Mouse (Mus musculus) myocyte (in vitro differentiated cells): Measurements from ENCODE around the gene Cd300lf. TPM values are rescaled to one million over a fixed set of nuclear protein-coding genes. Genes with fewer than 3 reads are reported as not detected.

Source experiments
- H3K27me3 ChIP-seq: one replicate; pipeline ENCODE4 v1.6.1; 2011; ENCODE audit not compliant: control insufficient read depth, insufficient read depth, insufficient read length
- H3K36me3 ChIP-seq: one replicate; pipeline ENCODE4 v1.6.1; 2011; ENCODE audit not compliant: control insufficient read depth, insufficient read depth
- H3K4me2 ChIP-seq: one replicate; pipeline ENCODE4 v1.6.1; 2011; ENCODE audit warnings: low read depth, control low read depth
- H3K4me3 ChIP-seq: one replicate; pipeline ENCODE4 v1.5.1; 2011; ENCODE audit warnings: mild to moderate bottlenecking, control low read depth, moderate library complexity
- H3K79me2 ChIP-seq: one replicate; pipeline ENCODE4 v1.6.1; 2011; ENCODE audit not compliant: control insufficient read depth, insufficient read depth
- H3ac ChIP-seq: one replicate; pipeline ENCODE4 v1.6.1; 2011; ENCODE audit not compliant: control insufficient read depth, insufficient read length
- CEBPB ChIP-seq: IDR thresholded peaks from 2 replicates; pipeline ENCODE4 v1.6.1; 2011; ENCODE audit warnings: mild to moderate bottlenecking, moderate library complexity; ENCODE audit not compliant: poor library complexity, insufficient read depth, severe bottlenecking
- E2F4 ChIP-seq: IDR thresholded peaks from one replicate; pipeline ENCODE4 v1.6.1; 2011; ENCODE audit warnings: mild to moderate bottlenecking, control low read depth, moderate library complexity; ENCODE audit not compliant: insufficient read depth
- MAX ChIP-seq: IDR thresholded peaks from one replicate; pipeline ENCODE4 v1.6.1; 2011; ENCODE audit warnings: low read depth, mild to moderate bottlenecking, control low read depth
- MYOD1 ChIP-seq, 3 experiments: IDR thresholded peaks; one replicate each; pipeline ENCODE4 v1.6.1; 2011; ENCODE audit warnings: control low read depth in 2 of 3, low read depth in 2 of 3, mild to moderate bottlenecking in 2 of 3, moderate library complexity in 1 of 3; ENCODE audit not compliant: insufficient read length in 2 of 3, control insufficient read depth in 1 of 3
- MYOG ChIP-seq, 3 experiments: IDR thresholded peaks; one replicate each; pipeline ENCODE4 v1.6.1; 2011; ENCODE audit warnings: control low read depth in 2 of 3, low read depth in 2 of 3, mild to moderate bottlenecking in 2 of 3; ENCODE audit not compliant: insufficient read length in 2 of 3, control insufficient read depth in 1 of 3, insufficient read depth in 1 of 3
- POLR2A ChIP-seq: IDR thresholded peaks from one replicate; pipeline ENCODE4 v1.6.1; 2011; ENCODE audit warnings: low read depth, mild to moderate bottlenecking, control low read depth, moderate library complexity; ENCODE audit not compliant: insufficient read length
- POLR2AphosphoS2 ChIP-seq: IDR thresholded peaks from one replicate; pipeline ENCODE4 v1.6.1; 2011; ENCODE audit warnings: low read depth, control low read depth; ENCODE audit not compliant: insufficient read length
- REST ChIP-seq: IDR thresholded peaks from one replicate; pipeline ENCODE4 v1.6.1; 2011; ENCODE audit warnings: mild to moderate bottlenecking, control low read depth, moderate library complexity; ENCODE audit not compliant: insufficient read depth, insufficient read length
- SRF ChIP-seq: IDR thresholded peaks from one replicate; pipeline ENCODE4 v1.6.1; 2011; ENCODE audit warnings: low read depth; ENCODE audit not compliant: control insufficient read depth, insufficient read length
- TCF12 ChIP-seq: IDR thresholded peaks from one replicate; pipeline ENCODE4 v1.6.1; 2011; ENCODE audit warnings: mild to moderate bottlenecking, control low read depth; ENCODE audit not compliant: poor library complexity, insufficient read depth, severe bottlenecking
- TCF3 ChIP-seq: IDR thresholded peaks from one replicate; pipeline ENCODE4 v1.6.1; 2011; ENCODE audit warnings: low read depth, control low read depth; ENCODE audit not compliant: insufficient read length
- USF1 ChIP-seq: IDR thresholded peaks from one replicate; pipeline ENCODE4 v1.6.1; 2011; ENCODE audit warnings: low read depth, mild to moderate bottlenecking, control low read depth, moderate library complexity
- polyA plus RNA-seq: library from polyadenylated mRNA; unstranded; fragments of >200 nt; fragmentation: generic; extraction: Trizol; gene quantifications from one replicate; pipeline ENCODE4 v1.2.1, GENCODE M21; 2012; ENCODE audit warnings: missing spikeins

Cd300lf gene
- polyA plus RNA-seq, 1 experiment = not detected

- Histone ChIP-seq H3K4me2 (no peak overlapping the region), H3K79me2 (peaks cover 8% of the 10 kb centered on the region), H3K27me3 (no peaks in the 10 kb centered on the region), H3K36me3 (no peaks in the 10 kb centered on the region), H3K4me3 (no peak overlapping the region), H3ac (no peak overlapping the region)
- TF ChIP-seq MAX = no peak
- TF ChIP-seq USF1 = no peak
- TF ChIP-seq TCF3 = no peak
- no peak for TF ChIP-seq POLR2A
- no peak for TF ChIP-seq TCF12
- TF ChIP-seq SRF = no peak
- no peak for TF ChIP-seq CEBPB
- no peak for TF ChIP-seq POLR2AphosphoS2
- no peak for TF ChIP-seq REST
- no peak for TF ChIP-seq E2F4
- TF ChIP-seq MYOD1 (IDR thresholded peaks at IDR 0.05; ENCODE audit: control insufficient read depth in 1 of 3, insufficient read length in 2 of 3, low read depth in 2 of 3) = no peak
- TF ChIP-seq MYOG (IDR thresholded peaks at IDR 0.05; ENCODE audit: control insufficient read depth in 1 of 3, insufficient read depth in 1 of 3, insufficient read length in 2 of 3, low read depth in 2 of 3) = no peak
These were observed 35.6 kb upstream of the Cd300lf start for GRCm38 (mm10) chr11:115169430-115169829.

- no peak overlapping the region for H3ac ChIP-seq
- H3K4me3 ChIP-seq = no peak overlapping the region
- TF ChIP-seq CEBPB (no peak), MAX (no peak), USF1 (no peak), REST (no peak), MYOD1 (IDR thresholded peaks at IDR 0.05; ENCODE audit: control insufficient read depth in 1 of 3, insufficient read length in 2 of 3, low read depth in 2 of 3) (no peak), E2F4 (no peak), POLR2AphosphoS2 (no peak), TCF3 (no peak), TCF12 (no peak), SRF (no peak), MYOG (IDR thresholded peaks at IDR 0.05; ENCODE audit: control insufficient read depth in 1 of 3, insufficient read depth in 1 of 3, insufficient read length in 2 of 3, low read depth in 2 of 3) (no peak), POLR2A (no peak)
- H3K27me3 ChIP-seq = no peaks in the 10 kb centered on the region
- H3K4me2 ChIP-seq = no peak overlapping the region
- peaks cover 8% of the 10 kb centered on the region for H3K79me2 ChIP-seq
- H3K36me3 ChIP-seq = no peaks in the 10 kb centered on the region
These were observed 33.9 kb upstream of the Cd300lf start for GRCm38 (mm10) chr11:115167631-115168249.

- H3K27me3 ChIP-seq = no peaks in the 10 kb centered on the region
- H3ac ChIP-seq = no peak overlapping the region
- H3K79me2 ChIP-seq = peaks cover 8% of the 10 kb centered on the region
- no peak overlapping the region for H3K4me3 ChIP-seq
- H3K4me2 ChIP-seq = no peak overlapping the region
- no peaks in the 10 kb centered on the region for H3K36me3 ChIP-seq
- TF ChIP-seq USF1 (no peak), MYOD1 (IDR thresholded peaks at IDR 0.05; ENCODE audit: control insufficient read depth in 1 of 3, insufficient read length in 2 of 3, low read depth in 2 of 3) (no peak), MYOG (IDR thresholded peaks at IDR 0.05; ENCODE audit: control insufficient read depth in 1 of 3, insufficient read depth in 1 of 3, insufficient read length in 2 of 3, low read depth in 2 of 3) (no peak), TCF3 (no peak), POLR2AphosphoS2 (no peak)
These were observed 33.0 kb upstream of the Cd300lf start for GRCm38 (mm10) chr11:115166776-115167175.

GRCm38 (mm10) chr11:115164976-115165374 lies 31.2 kb upstream of the Cd300lf start:
- TF ChIP-seq TCF3 = no peak
- peak; percentile 37 for TF ChIP-seq POLR2A
- TF ChIP-seq MYOD1 (IDR thresholded peaks at IDR 0.05; ENCODE audit: control insufficient read depth in 1 of 3, insufficient read length in 2 of 3, low read depth in 2 of 3) = no peak
- H3K36me3 ChIP-seq = no peaks in the 10 kb centered on the region

GRCm38 (mm10) chr11:115164341-115164975 lies 30.7 kb upstream of the Cd300lf start:
- Histone ChIP-seq H3K79me2 (peaks cover 8% of the 10 kb centered on the region), H3K4me2 (peak overlapping the region; percentile 95), H3K36me3 (no peaks in the 10 kb centered on the region), H3ac (peak overlapping the region; percentile 12), H3K27me3 (no peaks in the 10 kb centered on the region), H3K4me3 (peak overlapping the region; percentile 67)
- TF ChIP-seq MAX (no peak), MYOG (IDR thresholded peaks at IDR 0.05; ENCODE audit: control insufficient read depth in 1 of 3, insufficient read depth in 1 of 3, insufficient read length in 2 of 3, low read depth in 2 of 3) (no peak), TCF3 (no peak), MYOD1 (IDR thresholded peaks at IDR 0.05; ENCODE audit: control insufficient read depth in 1 of 3, insufficient read length in 2 of 3, low read depth in 2 of 3) (no peak), POLR2A (no peak), POLR2AphosphoS2 (no peak), USF1 (no peak), SRF (no peak), REST (no peak), E2F4 (no peak), CEBPB (no peak), TCF12 (no peak)

More at GRCm38 (mm10) chr11:115164976-115165374, 31.2 kb upstream of the Cd300lf start:
- H3K4me2 ChIP-seq = peak overlapping the region; percentile 95
- no peak overlapping the region for H3ac ChIP-seq
- peaks cover 8% of the 10 kb centered on the region for H3K79me2 ChIP-seq
- H3K27me3 ChIP-seq = no peaks in the 10 kb centered on the region
- H3K4me3 ChIP-seq = peak overlapping the region; percentile 67
